Mouse (Mus musculus): ENCODE results near the gene Psmc2. TPM values are rescaled to one million over a fixed set of nuclear protein-coding genes. Genes with fewer than 3 reads are reported as not detected.

Gene Psmc2
- polyA plus RNA-seq (2015; fragmentation: Nextera tagmentation; extraction: Ambion mirVana) = 170 and 174 TPM in 2 replicates

DNA sequence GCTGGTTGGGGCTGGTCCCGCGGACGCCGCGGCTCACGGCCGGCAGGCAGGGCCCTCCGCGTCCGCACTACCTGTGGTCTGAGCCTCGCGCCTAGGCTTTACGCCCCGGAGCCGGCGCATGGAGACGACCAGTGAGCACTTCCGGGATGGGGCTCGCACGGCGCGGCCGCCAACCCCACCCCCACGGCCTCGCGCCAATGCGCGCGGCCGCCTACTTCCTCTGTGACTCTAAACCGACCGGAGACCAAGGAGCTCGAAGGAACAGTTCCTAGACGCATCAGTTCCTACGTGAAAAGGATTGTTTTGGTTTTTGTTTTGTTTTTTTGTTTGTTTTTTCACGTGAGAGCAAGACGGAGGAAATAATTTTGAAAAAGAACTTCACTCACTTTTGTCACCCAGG is at the start of gene Psmc2, which contains the start of gene Dnajc2:
Psmc2 (plus strand) TSS at position 231 of the 400 bp plus-strand sequence.
Dnajc2 (minus strand) TSS at position 199 of the 400 bp plus-strand sequence.
- ATAC-seq (ENCODE audit: insufficient number of reproducible peaks, low FRiP score, low TSS enrichment, low read depth) = peak; percentile 87
- Histone ChIP-seq H3K9me3 (no peaks in the 10 kb centered on the region), H3K27ac (peak within 1 kb of the TSS; percentile 79), H3K27me3 (no peaks in the 10 kb centered on the region), H3K4me2 (peak within 1 kb of the TSS; percentile 96), H3K4me1 (peaks cover 13% of the 10 kb centered on the region), H3K4me3 (peak within 1 kb of the TSS; percentile 96), H3K9ac (peak within 1 kb of the TSS; percentile 71), H3K36me3 (peaks cover 32% of the 10 kb centered on the region)
- under 1% methylated on average over 37 of the region's 37 CpGs for WGBS

DNA sequence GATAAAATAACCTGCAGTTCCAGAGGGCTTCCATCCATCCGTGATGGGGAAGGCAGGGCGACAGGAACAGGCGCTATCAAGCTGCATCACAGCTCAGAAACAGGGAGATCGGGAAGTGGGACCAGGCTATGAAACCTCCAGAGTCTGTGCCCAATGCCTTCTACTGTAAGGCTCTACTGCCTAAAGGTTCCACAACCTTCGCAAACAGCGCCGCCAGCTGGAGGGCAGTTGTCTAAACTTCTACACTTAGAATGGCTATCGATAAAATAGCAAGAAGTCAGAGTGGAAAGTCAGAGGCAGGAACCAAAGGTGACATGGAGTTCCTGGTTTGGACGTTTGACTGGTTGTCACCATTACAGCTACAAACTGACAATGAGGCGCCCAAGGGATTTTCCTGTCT is 49.5 kb upstream of the Psmc2 start:
- WGBS = 31% methylated on average over 10 of the region's 10 CpGs
- Histone ChIP-seq H3K4me2 (0 out of 2 replicates have a peak overlapping the region, but pooled peaks have one; percentile 12), H3K9ac (no peak overlapping the region), H3K36me3 (peaks cover 19% of the 10 kb centered on the region), H3K9me3 (no peaks in the 10 kb centered on the region), H3K4me1 (peaks cover 10% of the 10 kb centered on the region), H3K27ac (no peak overlapping the region), H3K4me3 (peak overlapping the region; percentile 18; the same call in 1 of the 2 replicates), H3K27me3 (no peaks in the 10 kb centered on the region)
- no peak for ATAC-seq (ENCODE audit: insufficient number of reproducible peaks, low FRiP score, low TSS enrichment, low read depth)

DNA sequence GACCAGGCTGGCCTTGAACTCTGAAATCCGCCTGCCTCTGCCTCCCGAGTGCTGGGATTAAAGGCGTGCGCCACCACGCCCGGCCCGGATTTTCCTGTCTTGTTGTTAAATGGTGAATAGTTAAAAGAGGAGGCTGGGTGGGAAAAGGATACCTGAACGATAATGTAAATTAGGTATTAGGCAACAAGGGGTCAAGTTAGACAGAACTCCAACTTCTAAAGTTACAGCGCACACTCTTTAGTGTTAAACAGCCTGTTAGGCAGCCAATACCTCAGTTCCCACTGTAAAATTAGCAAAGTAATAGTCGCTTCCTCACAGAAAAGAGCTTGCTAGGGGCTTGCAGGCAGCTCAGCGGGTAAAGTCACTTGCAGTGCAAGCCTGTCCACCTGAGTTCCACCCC is 49.0 kb upstream of the Psmc2 start:
- Histone ChIP-seq H3K9me3 (no peaks in the 10 kb centered on the region), H3K4me3 (no peak overlapping the region), H3K36me3 (peaks cover 21% of the 10 kb centered on the region), H3K4me2 (no peak overlapping the region), H3K27me3 (no peaks in the 10 kb centered on the region), H3K9ac (no peak overlapping the region), H3K4me1 (peaks cover 10% of the 10 kb centered on the region), H3K27ac (no peak overlapping the region)
- ATAC-seq (ENCODE audit: insufficient number of reproducible peaks, low FRiP score, low TSS enrichment, low read depth) = no peak
- 84% methylated on average over 11 of the region's 11 CpGs for WGBS

DNA sequence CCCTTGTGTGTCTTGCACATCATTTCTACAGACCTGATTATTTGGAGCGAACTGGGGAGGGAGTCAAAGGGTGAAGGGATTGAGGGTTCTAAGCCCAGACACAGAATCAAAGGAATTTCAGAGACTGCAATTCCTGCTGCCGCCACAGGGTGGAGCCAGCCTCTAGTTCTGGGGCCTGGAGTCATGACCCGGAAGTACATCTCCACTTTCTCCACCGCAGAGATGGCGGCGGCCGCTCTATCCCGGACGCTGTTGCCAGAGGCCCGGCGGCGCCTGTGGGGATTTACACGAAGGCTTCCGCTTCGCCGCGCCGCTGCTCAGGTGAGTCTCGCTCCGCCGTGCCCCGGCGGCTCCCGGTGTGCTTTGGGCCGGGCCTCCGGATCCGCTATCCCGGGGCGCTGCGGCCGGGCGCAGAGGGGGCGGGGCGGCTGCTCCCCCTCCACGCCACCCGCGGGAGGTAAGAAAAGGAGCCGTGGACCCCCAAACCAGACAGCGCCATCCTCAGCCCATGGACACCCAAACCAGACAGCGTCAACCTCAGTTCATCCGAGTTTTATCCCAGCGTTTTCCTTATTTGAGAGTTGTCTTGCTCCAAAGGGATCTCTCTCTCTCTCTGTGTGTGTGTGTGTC is 48.0 kb upstream of the Psmc2 start, which contains the start of gene Pmpcb:
Pmpcb (plus strand) TSS at position 186 of the 630 bp plus-strand sequence.
- WGBS = under 1% methylated on average over 42 of the region's 42 CpGs
- H3K27ac ChIP-seq = peak within 1 kb of the TSS; percentile 88
- peak within 1 kb of the TSS; percentile 77 for H3K9ac ChIP-seq
- peaks cover 31% of the 10 kb centered on the region for H3K36me3 ChIP-seq
- H3K4me2 ChIP-seq = peak within 1 kb of the TSS; percentile 58
- no peaks in the 10 kb centered on the region for H3K27me3 ChIP-seq
- peak; percentile 70 for ATAC-seq (ENCODE audit: insufficient number of reproducible peaks, low FRiP score, low TSS enrichment, low read depth)
- H3K9me3 ChIP-seq = no peaks in the 10 kb centered on the region
- H3K4me3 ChIP-seq = peak within 1 kb of the TSS; percentile 83
- H3K4me1 ChIP-seq = peaks cover 10% of the 10 kb centered on the region

DNA sequence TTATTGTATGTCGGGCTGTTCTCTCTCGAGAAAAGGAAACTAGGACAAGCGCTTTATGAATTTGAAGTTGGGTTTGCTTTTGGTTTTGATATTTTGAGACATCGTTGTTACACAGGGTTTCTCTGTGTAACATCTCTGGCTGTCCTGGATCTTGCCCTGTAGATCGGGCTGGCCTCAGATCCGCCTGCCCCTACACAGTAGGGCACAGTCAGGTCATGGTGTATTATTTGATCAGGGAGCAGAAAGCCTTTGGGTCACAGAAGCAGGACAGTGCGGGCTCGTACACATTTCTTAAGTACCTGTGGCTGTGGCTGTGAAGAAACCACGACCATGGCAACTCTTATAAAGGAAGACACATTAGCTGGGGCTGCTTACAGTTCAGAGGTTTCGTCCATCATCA is 47.5 kb upstream of the Psmc2 start:
- Histone ChIP-seq H3K4me3 (peak overlapping the region; percentile 83), H3K4me2 (peak overlapping the region; percentile 58), H3K9me3 (no peaks in the 10 kb centered on the region), H3K36me3 (peaks cover 36% of the 10 kb centered on the region), H3K9ac (peak overlapping the region; percentile 77), H3K27ac (no peak overlapping the region), H3K27me3 (no peaks in the 10 kb centered on the region), H3K4me1 (peaks cover 10% of the 10 kb centered on the region)
- no peak for ATAC-seq (ENCODE audit: insufficient number of reproducible peaks, low FRiP score, low TSS enrichment, low read depth)
- WGBS = 21% methylated on average over 10 of the region's 10 CpGs

DNA sequence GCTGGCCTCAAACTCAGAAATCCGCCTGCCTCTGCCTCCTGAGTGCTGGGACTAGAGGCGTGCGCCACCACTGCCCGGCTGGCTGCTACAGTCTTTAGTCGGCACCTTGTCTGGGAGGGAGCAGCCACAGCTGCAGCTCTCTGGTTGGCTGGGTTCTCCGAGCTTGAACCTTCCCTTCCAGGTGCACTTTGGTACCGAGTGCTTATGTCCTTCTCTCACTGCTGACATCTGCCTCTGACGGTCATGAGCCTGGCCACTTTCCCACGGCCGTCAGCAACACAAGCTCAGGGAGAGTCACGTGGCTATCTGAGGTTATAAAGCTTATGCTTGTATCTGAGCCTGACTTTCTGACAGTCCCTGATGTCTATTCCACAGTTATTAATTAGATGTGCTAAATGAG is 46.0 kb upstream of the Psmc2 start:
- H3K9ac ChIP-seq = no peak overlapping the region
- no peaks in the 10 kb centered on the region for H3K9me3 ChIP-seq
- H3K4me3 ChIP-seq = no peak overlapping the region
- no peak overlapping the region for H3K27ac ChIP-seq
- H3K4me1 ChIP-seq = peaks cover 10% of the 10 kb centered on the region
- no peak for ATAC-seq (ENCODE audit: insufficient number of reproducible peaks, low FRiP score, low TSS enrichment, low read depth)
- peaks cover 51% of the 10 kb centered on the region for H3K36me3 ChIP-seq
- H3K27me3 ChIP-seq = no peaks in the 10 kb centered on the region
- 88% methylated on average over 11 of the region's 11 CpGs for WGBS
- no peak overlapping the region for H3K4me2 ChIP-seq

DNA sequence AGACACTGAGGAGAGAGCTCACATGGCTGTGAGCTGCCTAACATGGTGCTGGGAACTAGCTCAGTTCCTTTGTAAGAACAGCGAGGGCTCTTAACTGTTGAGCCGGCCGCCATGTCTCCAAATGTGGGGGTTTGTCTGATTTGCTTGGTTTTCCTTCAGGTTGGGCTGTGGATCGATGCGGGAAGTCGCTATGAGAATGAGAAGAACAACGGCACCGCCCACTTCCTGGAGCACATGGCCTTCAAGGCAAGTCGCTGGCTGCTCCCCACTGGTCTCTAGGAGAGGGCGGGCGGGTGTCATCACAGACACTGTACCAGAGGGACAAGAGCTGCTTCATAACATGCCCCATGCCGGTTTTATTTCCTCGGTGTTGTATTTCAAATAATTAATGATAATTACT is 45.2 kb upstream of the Psmc2 start:
- peaks cover 59% of the 10 kb centered on the region for H3K36me3 ChIP-seq
- H3K4me2 ChIP-seq = no peak overlapping the region
- no peak for ATAC-seq (ENCODE audit: insufficient number of reproducible peaks, low FRiP score, low TSS enrichment, low read depth)
- no peaks in the 10 kb centered on the region for H3K9me3 ChIP-seq
- H3K27me3 ChIP-seq = no peaks in the 10 kb centered on the region
- H3K4me3 ChIP-seq = no peak overlapping the region
- peaks cover 10% of the 10 kb centered on the region for H3K4me1 ChIP-seq
- H3K27ac ChIP-seq = no peak overlapping the region
- 92% methylated on average over 13 of the region's 13 CpGs for WGBS
- no peak overlapping the region for H3K9ac ChIP-seq

DNA sequence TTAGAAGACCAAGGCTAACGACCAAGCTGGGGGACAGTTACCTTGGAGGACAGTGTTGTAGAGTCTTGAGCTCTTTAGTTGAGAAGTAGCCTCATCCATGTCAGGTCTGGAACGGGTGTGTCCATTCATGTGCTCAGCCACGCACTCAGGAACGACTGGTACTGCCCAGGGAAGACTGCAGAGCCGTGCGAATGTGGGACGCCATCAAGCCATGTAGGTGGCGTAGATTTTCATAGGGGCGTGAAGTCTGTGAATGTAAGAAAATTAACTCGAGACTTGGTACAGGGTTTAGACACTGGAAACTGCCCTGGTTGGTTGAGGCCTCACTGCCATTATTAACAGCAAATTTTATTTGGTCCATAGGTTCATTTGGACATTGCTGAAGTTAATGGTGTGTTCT is 41.5 kb upstream of the Psmc2 start:
- Histone ChIP-seq H3K9ac (no peak overlapping the region), H3K4me2 (no peak overlapping the region), H3K27me3 (no peaks in the 10 kb centered on the region), H3K9me3 (no peaks in the 10 kb centered on the region), H3K4me1 (no peaks in the 10 kb centered on the region), H3K4me3 (no peak overlapping the region), H3K36me3 (peaks cover 91% of the 10 kb centered on the region), H3K27ac (no peak overlapping the region)
- WGBS = 94% methylated on average over 10 of the region's 10 CpGs
- ATAC-seq (ENCODE audit: insufficient number of reproducible peaks, low FRiP score, low TSS enrichment, low read depth) = no peak

DNA sequence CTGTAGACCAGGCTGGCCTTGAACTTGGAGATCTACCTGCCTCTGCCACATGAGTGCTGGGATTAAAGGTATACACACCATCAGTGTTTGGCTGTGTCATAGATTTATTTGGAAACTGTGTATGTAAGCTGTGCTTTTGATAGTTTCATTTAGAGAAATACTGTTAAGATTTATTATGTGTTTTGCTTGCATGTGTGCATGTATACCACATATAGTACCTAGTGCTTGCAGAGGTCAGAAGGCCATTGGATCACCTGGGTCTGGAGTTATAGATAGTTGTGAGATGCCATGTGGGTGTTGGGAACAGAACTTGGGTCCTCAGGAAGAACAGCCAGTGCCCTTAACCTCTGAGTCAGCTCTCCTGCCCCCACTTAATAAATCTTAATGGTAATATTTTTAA is 40.4 kb upstream of the Psmc2 start:
- H3K36me3 ChIP-seq = peaks cover 93% of the 10 kb centered on the region
- no peaks in the 10 kb centered on the region for H3K9me3 ChIP-seq
- no peak overlapping the region for H3K9ac ChIP-seq
- ATAC-seq (ENCODE audit: insufficient number of reproducible peaks, low FRiP score, low TSS enrichment, low read depth) = no peak
- H3K27ac ChIP-seq = no peak overlapping the region
- H3K4me3 ChIP-seq = no peak overlapping the region
- no peaks in the 10 kb centered on the region for H3K4me1 ChIP-seq
- H3K27me3 ChIP-seq = no peaks in the 10 kb centered on the region
- no peak overlapping the region for H3K4me2 ChIP-seq

DNA sequence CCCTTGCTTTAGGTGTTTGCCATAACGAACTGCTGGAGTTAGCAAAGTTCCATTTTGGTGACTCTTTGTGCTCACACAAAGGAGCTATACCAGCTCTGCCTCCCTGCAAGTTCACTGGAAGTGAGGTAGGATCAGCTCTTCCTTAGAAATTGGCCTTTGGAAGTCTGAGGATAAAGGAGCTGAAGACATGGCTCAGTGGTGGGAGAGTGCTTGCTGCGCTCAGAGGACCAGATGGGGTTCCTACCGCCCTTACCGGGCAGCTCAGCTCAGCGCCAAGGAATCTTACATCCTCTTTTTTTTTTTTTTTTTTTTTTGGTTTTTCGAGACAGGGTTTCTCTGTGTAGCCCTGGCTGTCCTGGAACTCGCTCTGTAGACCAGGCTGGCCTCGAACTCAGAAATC is 39.1 kb upstream of the Psmc2 start:
- no peak for ATAC-seq (ENCODE audit: insufficient number of reproducible peaks, low FRiP score, low TSS enrichment, low read depth)

DNA sequence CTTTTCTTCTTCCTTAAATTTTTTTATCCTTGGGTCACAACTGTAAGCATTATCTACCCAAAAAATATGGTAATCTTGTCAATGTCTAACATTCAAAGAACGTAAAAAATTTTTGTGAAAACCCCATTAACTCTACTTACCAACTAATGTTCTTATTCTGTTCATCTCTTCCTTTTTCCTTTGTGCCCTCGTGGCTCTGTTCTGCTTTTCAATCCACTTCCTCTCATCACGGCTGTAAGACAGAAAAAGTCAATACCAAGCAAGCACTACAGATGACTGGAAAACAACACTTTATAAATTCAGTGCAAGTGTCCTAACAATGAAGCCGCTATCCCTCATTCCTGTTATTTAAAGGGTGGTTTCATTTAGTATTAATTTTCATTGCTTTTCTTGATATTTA is 16.6 kb upstream of the Psmc2 start:
- no peak overlapping the region for H3K9ac ChIP-seq
- H3K27me3 ChIP-seq = no peaks in the 10 kb centered on the region
- ATAC-seq (ENCODE audit: insufficient number of reproducible peaks, low FRiP score, low TSS enrichment, low read depth) = no peak
- WGBS = 85% methylated on average over 4 of the region's 4 CpGs
- no peaks in the 10 kb centered on the region for H3K4me1 ChIP-seq
- H3K36me3 ChIP-seq = peaks cover 64% of the 10 kb centered on the region
- no peak overlapping the region for H3K4me3 ChIP-seq
- H3K27ac ChIP-seq = no peak overlapping the region
- no peak overlapping the region for H3K4me2 ChIP-seq
- H3K9me3 ChIP-seq = no peaks in the 10 kb centered on the region

More for the DNA sequence above, 39.1 kb upstream of the Psmc2 start:
- Histone ChIP-seq H3K27me3 (no peaks in the 10 kb centered on the region), H3K36me3 (peaks cover 94% of the 10 kb centered on the region), H3K9me3 (no peaks in the 10 kb centered on the region), H3K4me1 (no peaks in the 10 kb centered on the region), H3K9ac (no peak overlapping the region), H3K4me3 (no peak overlapping the region), H3K27ac (no peak overlapping the region), H3K4me2 (no peak overlapping the region)
- 96% methylated on average over 8 of the region's 8 CpGs for WGBS

DNA sequence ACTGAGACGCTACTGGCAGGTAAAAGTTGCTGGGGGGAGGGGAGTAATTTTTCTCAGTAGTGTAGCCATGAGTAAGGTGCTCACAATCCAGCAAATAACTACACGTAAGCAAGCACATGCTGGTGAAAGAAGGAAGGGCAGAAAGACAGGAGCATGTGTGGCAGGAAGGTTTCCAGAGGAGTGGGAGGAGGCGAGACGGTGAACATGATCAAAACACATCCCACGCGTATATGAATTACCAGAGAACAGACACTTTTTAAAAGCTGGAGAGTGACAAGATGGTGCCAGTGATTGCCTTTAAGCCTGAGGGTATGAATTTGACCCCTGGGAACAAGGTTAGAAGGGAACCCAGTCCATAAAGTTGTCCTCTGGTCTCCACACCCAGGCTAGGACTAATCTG is 15.2 kb upstream of the Psmc2 start:
- WGBS = 91% methylated on average over 6 of the region's 6 CpGs

More for the DNA sequence above, 15.2 kb upstream of the Psmc2 start:
- Histone ChIP-seq H3K9me3 (no peaks in the 10 kb centered on the region), H3K27ac (no peak overlapping the region), H3K4me2 (no peak overlapping the region), H3K27me3 (no peaks in the 10 kb centered on the region), H3K36me3 (peaks cover 60% of the 10 kb centered on the region), H3K4me3 (no peak overlapping the region), H3K4me1 (no peaks in the 10 kb centered on the region), H3K9ac (no peak overlapping the region)
- no peak for ATAC-seq (ENCODE audit: insufficient number of reproducible peaks, low FRiP score, low TSS enrichment, low read depth)

Measured in limb, embryonic 15.5 days (tissue).